Mouse (Mus musculus) CH12.LX (cell line): ENCODE results near the gene Col25a1. TPM values are rescaled to one million over a fixed set of nuclear protein-coding genes. Genes with fewer than 3 reads are reported as not detected.

ENCODE experiments used
- DNase-seq: peaks from one replicate; pipeline ENCODE4 v3.0.0-alpha.2; 2013; ENCODE audit errors: extremely low read depth
- H3K27ac ChIP-seq: 2 replicates; pipeline ENCODE4 v1.5.1; 2012; ENCODE audit warnings: low read depth, mild to moderate bottlenecking, control low read depth, moderate library complexity; ENCODE audit not compliant: insufficient read depth
- H3K27me3 ChIP-seq: replicated peaks from 2 replicates; pipeline ENCODE3; 2012; ENCODE audit warnings: inconsistent platforms
- H3K36me3 ChIP-seq, 2 experiments: replicated peaks in 1 of 2; 2 replicates each; pipeline versions ENCODE3 to v1.6.1; 2012; ENCODE audit warnings: inconsistent platforms in 1 of 2, low read length in 1 of 2, mild to moderate bottlenecking in 1 of 2, mixed read lengths in 1 of 2, moderate library complexity in 1 of 2; ENCODE audit not compliant: control insufficient read depth in 1 of 2, insufficient read depth in 1 of 2
- H3K4me1 ChIP-seq, 2 experiments: 2 replicates each; pipeline ENCODE4 v1.6.1; 2012; ENCODE audit warnings: inconsistent platforms in 1 of 2, moderate library complexity in 1 of 2; ENCODE audit not compliant: insufficient read depth in 2 of 2, control insufficient read depth in 1 of 2
- H3K4me2 ChIP-seq: 2 replicates; pipeline ENCODE4 v1.6.1; 2012; ENCODE audit warnings: low read depth, mild to moderate bottlenecking, control low read depth; ENCODE audit not compliant: poor library complexity, insufficient read depth, severe bottlenecking
- H3K4me3 ChIP-seq, 3 experiments: fragments of 150-350 bp in 1 of 3; sonication (generic) in 1 of 3; replicated peaks in 1 of 3; 2 replicates each; pipeline versions ENCODE3 to v1.5.1; 2011 to 2012; ENCODE audit warnings: low read depth in 2 of 3, low read length in 2 of 3, mild to moderate bottlenecking in 2 of 3, moderate library complexity in 2 of 3, control low read depth in 1 of 3, improper control_type of control experiment in 1 of 3, inconsistent platforms in 1 of 3, mixed read lengths in 1 of 3; ENCODE audit not compliant: poor library complexity in 1 of 3
- H3K79me2 ChIP-seq: replicated peaks from 2 replicates; pipeline ENCODE4 v1.6.1; 2012; ENCODE audit warnings: mild to moderate bottlenecking, moderate library complexity; ENCODE audit not compliant: control insufficient read depth, poor library complexity, insufficient read depth, severe bottlenecking; ENCODE audit errors: extremely low read depth
- H3K9ac ChIP-seq: 2 replicates; pipeline ENCODE4 v1.6.1; 2012; ENCODE audit warnings: low read depth, mild to moderate bottlenecking, control low read depth, moderate library complexity; ENCODE audit not compliant: insufficient read depth
- H3K9me3 ChIP-seq: replicated peaks from 2 replicates; pipeline ENCODE3; 2012; ENCODE audit warnings: low read length, inconsistent platforms, mixed read lengths
- CTCF ChIP-seq, 2 experiments: IDR thresholded peaks in 1 of 2; conservative IDR thresholded peaks in 1 of 2; 2 replicates each; pipeline ENCODE4 v1.5.1; 2011 to 2012; ENCODE audit warnings: low read depth in 2 of 2, low read length in 2 of 2, improper control_type of control experiment in 1 of 2, inconsistent platforms in 1 of 2, mild to moderate bottlenecking in 1 of 2, moderate library complexity in 1 of 2
- ELF1 ChIP-seq: IDR thresholded peaks from 2 replicates; pipeline ENCODE4 v1.6.1; 2014; ENCODE audit warnings: low read depth, mild to moderate bottlenecking, inconsistent platforms, low read length, improper control_type of control experiment
- EP300 ChIP-seq: IDR thresholded peaks from 2 replicates; pipeline ENCODE4 v1.6.1; 2011; ENCODE audit warnings: low read length, improper control_type of control experiment
- ETS1 ChIP-seq: conservative IDR thresholded peaks from 2 replicates; pipeline ENCODE4 v1.6.1; 2012; ENCODE audit warnings: low read depth, mild to moderate bottlenecking, inconsistent platforms, low read length, improper control_type of control experiment, moderate library complexity
- GABPA ChIP-seq: IDR thresholded peaks from 2 replicates; pipeline ENCODE4 v1.6.1; 2012; ENCODE audit warnings: low read depth, low read length, improper control_type of control experiment, inconsistent platforms; ENCODE audit not compliant: insufficient replicate concordance
- IRF4 ChIP-seq: IDR thresholded peaks from 2 replicates; pipeline ENCODE4 v1.6.1; 2014; ENCODE audit warnings: low read depth, mild to moderate bottlenecking, inconsistent platforms, low read length, improper control_type of control experiment
- JUN ChIP-seq: IDR thresholded peaks from 2 replicates; pipeline ENCODE4 v1.6.1; 2011; ENCODE audit warnings: low read depth, mild to moderate bottlenecking, low read length, improper control_type of control experiment, moderate library complexity; ENCODE audit not compliant: insufficient read depth
- JUND ChIP-seq: conservative IDR thresholded peaks from 2 replicates; pipeline ENCODE4 v1.6.1; 2011; ENCODE audit warnings: low read depth, low read length, improper control_type of control experiment
- MAX ChIP-seq: IDR thresholded peaks from 2 replicates; pipeline ENCODE4 v1.6.1; 2011; ENCODE audit warnings: low read length, improper control_type of control experiment
- MYC ChIP-seq: IDR thresholded peaks from 2 replicates; pipeline ENCODE4 v1.6.1; 2011; ENCODE audit warnings: low read depth, mild to moderate bottlenecking, improper control_type of control experiment, low read length
- NELFE ChIP-seq: IDR thresholded peaks from 2 replicates; pipeline ENCODE4 v1.6.1; 2011; ENCODE audit warnings: low read depth, low read length, improper control_type of control experiment
- NRF1 ChIP-seq: IDR thresholded peaks from 2 replicates; pipeline ENCODE4 v1.6.1; 2014; ENCODE audit warnings: low read depth, mild to moderate bottlenecking, inconsistent platforms, low read length, improper control_type of control experiment, moderate library complexity
- POLR2A ChIP-seq: IDR thresholded peaks from 2 replicates; pipeline ENCODE4 v1.6.1; 2011; ENCODE audit warnings: low read depth, mild to moderate bottlenecking, improper control_type of control experiment, low read length
- POLR2AphosphoS2 ChIP-seq: IDR thresholded peaks from 2 replicates; pipeline ENCODE4 v1.6.1; 2011; ENCODE audit warnings: low read depth, low read length, improper control_type of control experiment
- RCOR1 ChIP-seq: conservative IDR thresholded peaks from 2 replicates; pipeline ENCODE4 v1.6.1; 2012; ENCODE audit warnings: low read depth, mild to moderate bottlenecking, inconsistent platforms, low read length, improper control_type of control experiment
- TCF12 ChIP-seq: IDR thresholded peaks from 2 replicates; pipeline ENCODE4 v1.6.1; 2014; ENCODE audit warnings: low read depth, mild to moderate bottlenecking, inconsistent platforms, low read length, improper control_type of control experiment
- UBTF ChIP-seq: IDR thresholded peaks from 2 replicates; pipeline ENCODE4 v1.6.1; 2012; ENCODE audit warnings: low read depth, mild to moderate bottlenecking, inconsistent platforms, low read length, improper control_type of control experiment, moderate library complexity
- dilution Hi-C: fragments of 300-500 bp; cut with MboI; formaldehyde crosslinking; loops from 2 replicates; pipeline ENCODE4 v1.14.3; 2020; ENCODE audit warnings: low sequenced_read_pairs; ENCODE audit not compliant: extremely low pct_unique_long_range_greater_than_20kb, extremely low pct_ligation_motif_present
- in situ Hi-C: fragments of 300-500 bp; cut with MboI; formaldehyde crosslinking; loops from 3 replicates; pipeline ENCODE4 v1.14.3; 2019; ENCODE audit warnings: low sequenced_read_pairs, low pct_ligation_motif_present, low pct_unique_long_range_greater_than_20kb, mixed read lengths
- polyA plus RNA-seq: library from polyadenylated mRNA; unstranded; fragments of >175 nt; gene quantifications from 2 replicates; pipeline ENCODE4 v1.2.1, GENCODE M21; 2012; ENCODE audit warnings: low read depth; ENCODE audit not compliant: insufficient read length
- total RNA-seq, 2 experiments: library from RNA; depleted of rRNA; stranded (reverse); fragments of 300-350 nt in 1 of 2; fragments of >200 nt in 1 of 2; gene quantifications; 2 replicates each; pipeline ENCODE4 v1.2.3; 2012 to 2014

The Col25a1 gene
- total and polyA plus RNA-seq, 3 experiments, result not detected

- DNase-seq, result no peak
- in situ Hi-C loops, result no loop called here
- TF ChIP-seq TCF12, result no peak
- no peak for TF ChIP-seq POLR2AphosphoS2
- TF ChIP-seq NELFE, result no peak
- no peak for TF ChIP-seq MAX
- TF ChIP-seq MYC, result no peak
- no peak for TF ChIP-seq IRF4
Measured at GRCm38 (mm10) chr3:130305686-130306085, 174.4 kb downstream of the Col25a1 start.

GRCm38 (mm10) chr3:130309277-130309676 lies 178.0 kb downstream of the Col25a1 start:
- Histone ChIP-seq H3K9me3 (no peaks in the 10 kb centered on the region), H3K4me3 (no peak overlapping the region), H3K27me3 (no peaks in the 10 kb centered on the region), H3K36me3 (no peaks in the 10 kb centered on the region), H3K4me2 (no peak overlapping the region), H3K4me1 (peaks cover 3 to 32% of the 10 kb centered on the region in 2 experiments), H3K9ac (no peak overlapping the region), H3K79me2 (no peaks in the 10 kb centered on the region), H3K27ac (no peak overlapping the region)
- DNase-seq, result peak; percentile 60
- in situ Hi-C loops (no loop called here), dilution Hi-C loops (no loop called here)
- TF ChIP-seq IRF4 (peak; percentile 64), EP300 (peak; percentile 73), RCOR1 (0 out of 2 replicates have a peak, but pooled peaks have one; percentile 32), ETS1 (peak; percentile 36; the same call in 1 of the 2 replicates), NRF1 (no peak), MAX (no peak), JUN (peak; percentile 52; the same call in 1 of the 2 replicates), JUND (0 out of 2 replicates have a peak, but pooled peaks have one; percentile 17), CTCF (conservative IDR thresholded peaks at IDR 0.05 in 1 of 2, IDR thresholded peaks at IDR 0.05 in 1 of 2; ENCODE audit: low read depth in 2 of 2, low read length in 2 of 2) (no peak), TCF12 (peak; percentile 29; the same call in 1 of the 2 replicates)

More at GRCm38 (mm10) chr3:130305686-130306085, 174.4 kb downstream of the Col25a1 start:
- Histone ChIP-seq H3K36me3 (no peaks in the 10 kb centered on the region), H3K9me3 (no peaks in the 10 kb centered on the region), H3K4me3 (no peak overlapping the region), H3K27ac (no peak overlapping the region), H3K9ac (no peak overlapping the region), H3K4me1 (peaks cover 3 to 30% of the 10 kb centered on the region in 2 experiments), H3K27me3 (no peaks in the 10 kb centered on the region), H3K79me2 (no peaks in the 10 kb centered on the region), H3K4me2 (no peak overlapping the region)
- dilution Hi-C loops, result no loop called here

GRCm38 (mm10) chr3:130310694-130311305 lies 179.5 kb downstream of the Col25a1 start:
- Histone ChIP-seq H3K9ac (no peak overlapping the region), H3K4me3 (no peak overlapping the region), H3K4me1 (peaks cover 3 to 25% of the 10 kb centered on the region in 2 experiments), H3K27ac (no peak overlapping the region), H3K4me2 (no peak overlapping the region), H3K36me3 (no peaks in the 10 kb centered on the region), H3K27me3 (no peaks in the 10 kb centered on the region), H3K9me3 (no peaks in the 10 kb centered on the region), H3K79me2 (no peaks in the 10 kb centered on the region)
- DNase-seq, result no peak
- TF ChIP-seq GABPA (no peak), UBTF (no peak), MAX (no peak), ELF1 (no peak), POLR2A (no peak)
- dilution Hi-C loops, result no loop called here
- in situ Hi-C loops, result no loop called here
